Mouse (Mus musculus): ENCODE results near the gene Cbarp. TPM values are rescaled to one million over a fixed set of nuclear protein-coding genes. Genes with fewer than 3 reads are reported as not detected.

The Cbarp gene
- polyA plus RNA-seq, 1 experiment: 3.8 TPM

GRCm38 (mm10) chr10:80159561-80160454, 19.2 kb upstream of the Cbarp start:
- Histone ChIP-seq H3K36me3 (ENCODE audit: control insufficient read depth, insufficient read depth, low read length) (no peaks in the 10 kb centered on the region), H3K4me3 (ENCODE audit: control insufficient read depth, low read depth, low read length) (peak overlapping the region; percentile 88), H3K27ac (ENCODE audit: control insufficient read depth, insufficient read depth, low read depth, low read length) (peak overlapping the region; percentile 88), H3K27me3 (ENCODE audit: control insufficient read depth, insufficient read depth, low read length) (no peaks in the 10 kb centered on the region), H3K4me1 (ENCODE audit: control insufficient read depth, insufficient read depth, low read length) (peaks cover 40% of the 10 kb centered on the region)
- TF ChIP-seq CTCF (IDR thresholded peaks at IDR 0.05; ENCODE audit: control insufficient read depth, insufficient read depth, insufficient replicate concordance, low read depth, low read length) (no peak), POLR2A (IDR thresholded peaks at IDR 0.05; ENCODE audit: control insufficient read depth, low read depth, low read length) (peak; percentile 21; the same call in 1 of the 2 replicates)

DNA sequence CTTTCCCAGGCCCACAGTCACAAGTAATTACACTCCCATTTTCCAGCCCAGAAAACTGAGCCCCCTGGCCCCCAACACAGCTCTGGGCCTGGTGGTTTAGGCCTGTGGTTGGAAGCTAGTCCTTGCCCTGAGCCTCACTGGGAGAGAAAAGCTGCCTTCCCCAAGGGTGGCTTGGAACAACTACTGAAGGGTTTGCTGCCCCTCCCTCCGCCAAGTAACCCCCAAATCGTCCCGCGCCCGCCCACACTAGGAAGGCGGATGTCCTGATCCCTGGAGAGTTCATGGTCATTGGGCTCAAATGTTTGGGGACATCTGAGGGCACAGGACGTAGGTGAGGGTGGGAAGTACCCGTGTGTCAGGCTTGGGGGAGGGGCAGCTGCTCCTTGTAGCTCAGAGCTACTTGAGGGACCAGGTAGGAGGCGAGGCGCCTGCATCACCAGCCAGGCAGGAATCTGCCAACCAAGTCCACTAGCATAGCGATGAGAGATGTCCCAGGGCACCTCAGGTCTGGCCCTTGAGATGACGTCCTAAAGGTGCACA, 18.5 kb upstream of the Cbarp start:
- TF ChIP-seq POLR2A (IDR thresholded peaks at IDR 0.05; ENCODE audit: control insufficient read depth, low read depth, low read length) (no peak), CTCF (IDR thresholded peaks at IDR 0.05; ENCODE audit: control insufficient read depth, insufficient read depth, insufficient replicate concordance, low read depth, low read length) (no peak)
- H3K36me3 ChIP-seq (ENCODE audit: control insufficient read depth, insufficient read depth, low read length): no peaks in the 10 kb centered on the region
- no peaks in the 10 kb centered on the region for H3K27me3 ChIP-seq (ENCODE audit: control insufficient read depth, insufficient read depth, low read length)
- peak overlapping the region; percentile 88 for H3K27ac ChIP-seq (ENCODE audit: control insufficient read depth, insufficient read depth, low read depth, low read length)
- peaks cover 36% of the 10 kb centered on the region for H3K4me1 ChIP-seq (ENCODE audit: control insufficient read depth, insufficient read depth, low read length)
- H3K4me3 ChIP-seq (ENCODE audit: control insufficient read depth, low read depth, low read length): peak overlapping the region; percentile 88

- no peaks in the 10 kb centered on the region for H3K36me3 ChIP-seq (ENCODE audit: control insufficient read depth, insufficient read depth, low read length)
- peak overlapping the region; percentile 88 for H3K27ac ChIP-seq (ENCODE audit: control insufficient read depth, insufficient read depth, low read depth, low read length)
- H3K4me3 ChIP-seq (ENCODE audit: control insufficient read depth, low read depth, low read length): peak overlapping the region; percentile 14
- TF ChIP-seq POLR2A (IDR thresholded peaks at IDR 0.05; ENCODE audit: control insufficient read depth, low read depth, low read length) (peak; percentile 43; the same call in 1 of the 2 replicates), CTCF (IDR thresholded peaks at IDR 0.05; ENCODE audit: control insufficient read depth, insufficient read depth, insufficient replicate concordance, low read depth, low read length) (no peak)
- peaks cover 36% of the 10 kb centered on the region for H3K4me1 ChIP-seq (ENCODE audit: control insufficient read depth, insufficient read depth, low read length)
- H3K27me3 ChIP-seq (ENCODE audit: control insufficient read depth, insufficient read depth, low read length): no peaks in the 10 kb centered on the region
Measured at GRCm38 (mm10) chr10:80158307-80158986, 17.8 kb upstream of the Cbarp start.

DNA sequence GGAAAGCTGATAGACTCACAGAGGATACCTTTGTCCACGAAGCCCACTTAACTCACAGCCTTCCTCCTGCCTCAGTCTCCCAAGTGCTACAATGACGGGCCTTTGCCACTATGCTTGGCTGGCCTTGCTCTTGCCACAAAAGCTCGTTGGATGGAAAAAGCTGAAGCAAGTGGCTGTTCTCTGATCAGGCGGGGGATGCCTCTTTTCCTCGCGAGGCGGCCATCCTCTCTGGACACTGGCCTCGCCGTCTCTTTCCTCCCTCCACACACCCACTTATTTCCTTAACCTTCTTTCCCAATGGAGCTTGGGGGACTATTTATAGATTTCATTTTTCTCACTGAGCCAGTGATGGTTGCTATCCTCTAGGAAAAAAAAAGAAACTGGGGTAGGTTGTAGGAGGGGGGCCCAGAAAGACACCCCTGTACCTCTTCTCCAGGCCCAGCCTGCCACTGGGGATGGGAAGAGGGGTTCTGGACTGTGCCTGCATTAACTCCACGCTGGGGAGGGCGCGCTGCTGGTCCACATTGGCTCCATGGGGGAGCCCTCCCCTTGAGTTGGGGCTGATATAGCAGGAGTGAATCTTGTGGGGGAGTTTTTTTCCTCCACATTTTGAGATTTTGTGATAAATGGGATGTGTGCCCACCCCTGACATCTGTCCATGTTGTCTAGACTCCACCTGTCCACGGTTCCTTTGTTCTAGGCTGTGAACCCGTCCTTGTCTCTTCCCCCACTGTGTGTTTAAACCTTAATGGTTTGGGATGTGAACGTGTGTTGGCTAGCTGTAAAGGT, 16.7 kb upstream of the Cbarp start:
- no peak overlapping the region for H3K27ac ChIP-seq (ENCODE audit: control insufficient read depth, insufficient read depth, low read depth, low read length)
- no peaks in the 10 kb centered on the region for H3K36me3 ChIP-seq (ENCODE audit: control insufficient read depth, insufficient read depth, low read length)
- H3K4me1 ChIP-seq (ENCODE audit: control insufficient read depth, insufficient read depth, low read length): peaks cover 38% of the 10 kb centered on the region
- H3K4me3 ChIP-seq (ENCODE audit: control insufficient read depth, low read depth, low read length): no peak overlapping the region
- H3K27me3 ChIP-seq (ENCODE audit: control insufficient read depth, insufficient read depth, low read length): no peaks in the 10 kb centered on the region
- TF ChIP-seq CTCF (IDR thresholded peaks at IDR 0.05; ENCODE audit: control insufficient read depth, insufficient read depth, insufficient replicate concordance, low read depth, low read length): no peak
- TF ChIP-seq POLR2A (IDR thresholded peaks at IDR 0.05; ENCODE audit: control insufficient read depth, low read depth, low read length): no peak

GRCm38 (mm10) chr10:80156752-80157053, 16.1 kb upstream of the Cbarp start:
- H3K4me1 ChIP-seq (ENCODE audit: control insufficient read depth, insufficient read depth, low read length): peaks cover 42% of the 10 kb centered on the region
- no peaks in the 10 kb centered on the region for H3K27me3 ChIP-seq (ENCODE audit: control insufficient read depth, insufficient read depth, low read length)
- no peaks in the 10 kb centered on the region for H3K36me3 ChIP-seq (ENCODE audit: control insufficient read depth, insufficient read depth, low read length)
- H3K4me3 ChIP-seq (ENCODE audit: control insufficient read depth, low read depth, low read length): no peak overlapping the region
- TF ChIP-seq CTCF (IDR thresholded peaks at IDR 0.05; ENCODE audit: control insufficient read depth, insufficient read depth, insufficient replicate concordance, low read depth, low read length) (no peak), POLR2A (IDR thresholded peaks at IDR 0.05; ENCODE audit: control insufficient read depth, low read depth, low read length) (no peak)
- H3K27ac ChIP-seq (ENCODE audit: control insufficient read depth, insufficient read depth, low read depth, low read length): no peak overlapping the region

GRCm38 (mm10) chr10:80156002-80156751, 15.5 kb upstream of the Cbarp start:
- peaks cover 44% of the 10 kb centered on the region for H3K4me1 ChIP-seq (ENCODE audit: control insufficient read depth, insufficient read depth, low read length)
- no peak overlapping the region for H3K27ac ChIP-seq (ENCODE audit: control insufficient read depth, insufficient read depth, low read depth, low read length)
- no peaks in the 10 kb centered on the region for H3K36me3 ChIP-seq (ENCODE audit: control insufficient read depth, insufficient read depth, low read length)
- no peak overlapping the region for H3K4me3 ChIP-seq (ENCODE audit: control insufficient read depth, low read depth, low read length)
- H3K27me3 ChIP-seq (ENCODE audit: control insufficient read depth, insufficient read depth, low read length): no peaks in the 10 kb centered on the region
- TF ChIP-seq CTCF (IDR thresholded peaks at IDR 0.05; ENCODE audit: control insufficient read depth, insufficient read depth, insufficient replicate concordance, low read depth, low read length) (no peak), POLR2A (IDR thresholded peaks at IDR 0.05; ENCODE audit: control insufficient read depth, low read depth, low read length) (no peak)

Data from testis, adult 2 months (tissue).